In the genomic region with DNA sequence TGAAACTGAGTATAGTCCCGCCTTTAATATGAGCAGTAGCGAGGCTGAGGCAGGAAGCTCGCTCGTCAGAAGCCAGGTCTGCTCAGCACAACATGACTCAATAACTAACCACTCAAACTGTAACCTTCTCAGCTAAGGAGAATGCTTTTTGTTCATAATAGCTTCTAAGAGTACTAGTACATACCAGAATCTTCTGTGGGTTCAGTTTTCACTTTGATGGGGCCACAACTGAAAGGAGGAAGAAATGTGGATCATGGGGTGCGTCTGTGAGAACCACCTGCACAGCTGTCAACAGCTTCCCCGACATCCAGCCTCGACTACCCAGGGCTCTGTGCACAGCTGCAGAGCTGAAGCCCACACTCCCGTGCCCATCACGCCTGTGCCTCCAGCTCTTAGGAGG, we compare ENCODE assay signal across 16 mouse cellular contexts. TPM values are rescaled to one million over a fixed set of nuclear protein-coding genes. Genes with fewer than 3 reads are reported as not detected.
DNase-seq lines count a peak whose midpoint lies in the region; ATAC-seq lines count a peak whose summit lies in the region.
"Had no signal": no experiment of that assay in that cellular context is flagged by ENCODE, and none has a peak within 500 bp of the region (broad histone marks: within the 10 kb centered on the region; RNA-seq: fewer than 3 reads in every experiment).

No protein-coding gene starts in this region.

- intact Hi-C loops in gastrocnemius, postnatal 36 days (cut with DNase I): no loop called here

- peak; percentile 11 for DNase-seq in gastrocnemius, postnatal 25 days
- DNase-seq in gastrocnemius, postnatal 36 days: no peak
- DNase-seq in CD4-positive helper T cell, adult 2 months (ENCODE audit: low read depth, low spot score): peak; percentile 91
- DNase-seq in thymus, postnatal 14 days: peak; percentile 88
- no peak for DNase-seq in adrenal gland, adult 8-10 months
- DNase-seq in adrenal gland, postnatal 36 days: no peak
- DNase-seq: cerebellum, adult 9-10 months; gastrocnemius, postnatal 14 days; kidney, postnatal 4 days; liver; liver, postnatal 0 days; lung, postnatal 36 days had no signal

- ATAC-seq in megakaryocyte, adult 5-6 weeks (ENCODE audit: poor library complexity, severe bottlenecking): peak; percentile 24; the same call in 1 of the 2 replicates
- no peak for ATAC-seq in erythroid progenitor cell, adult 5-6 weeks (replicated peaks; ENCODE audit: low FRiP score, poor library complexity, severe bottlenecking)
- ATAC-seq: hindbrain, postnatal 0 days; liver, postnatal 0 days; Patski had no signal

RNA-seq across cellular contexts. Expression of a gene that starts 32.0 kb away (rescaled TPM):
- 100 to 1,000 TPM; 102 to 106 TPM for total RNA-seq in gastrocnemius, postnatal 25 days (2021)
- 10 to 100 TPM; 95.3 to 98.5 TPM for total RNA-seq in gastrocnemius, postnatal 36 days (2021)
- 24.8 and 31.2 TPM in 2 replicates for total RNA-seq in megakaryocyte, adult 5-6 weeks (2015)
- 15.5 and 23.6 TPM in 2 replicates for total RNA-seq in megakaryocyte, adult 5-6 weeks (2017)
- 100 to 1,000 TPM; 215 to 303 (median 258) TPM for total RNA-seq in adrenal gland, adult 8-10 months (2022)
- 100 to 1,000 TPM; 230 to 239 TPM for total RNA-seq in adrenal gland, postnatal 36 days (2021)
- total RNA-seq in erythroid progenitor cell, adult 5-6 weeks (2015; ENCODE audit: low replicate concordance): 20.2 and 37.3 TPM in 2 replicates
- 21.2 and 37.5 TPM in 2 replicates for total RNA-seq in erythroid progenitor cell, adult 5-6 weeks (2017; ENCODE audit: low replicate concordance)

RNA-seq across cellular contexts. Expression of a gene that starts 53.2 kb away (rescaled TPM):
- 1 to 10 TPM; 1.8 to 2.2 TPM for total RNA-seq in gastrocnemius, postnatal 25 days (2021)
- total RNA-seq in gastrocnemius, postnatal 36 days (2021): 1 to 10 TPM; 1.9 to 2.5 TPM
- 284 and 306 TPM in 2 replicates for total RNA-seq in megakaryocyte, adult 5-6 weeks (2015)
- total RNA-seq in megakaryocyte, adult 5-6 weeks (2017): 339 and 371 TPM in 2 replicates
- 10 to 100 TPM in 1 of 4 experiments, 1 to 10 TPM in 3; 6.7 to 10.7 (median 8.3) TPM for total RNA-seq in adrenal gland, adult 8-10 months (2022)
- total RNA-seq in adrenal gland, postnatal 36 days (2021): 1 to 10 TPM; 5.2 to 9.7 TPM
- total RNA-seq in erythroid progenitor cell, adult 5-6 weeks (2015; ENCODE audit: low replicate concordance): 44.0 and 44.4 TPM in 2 replicates
- total RNA-seq in erythroid progenitor cell, adult 5-6 weeks (2017; ENCODE audit: low replicate concordance): 23.7 and 42.1 TPM in 2 replicates

Comparison
In these comparisons a context has a peak if more than half of its experiments do, and no peak if none do; other contexts are left out.
1. DNase-seq: peak in gastrocnemius, postnatal 25 days (single experiment), CD4-positive helper T cell, adult 2 months (single experiment) and thymus, postnatal 14 days (single experiment); none in gastrocnemius, postnatal 36 days (0 of 2), adrenal gland, adult 8-10 months (single experiment) and adrenal gland, postnatal 36 days (0 of 2).
2. RNA of a gene that starts 53.2 kb away (total RNA-seq): 284 to 371 TPM in megakaryocyte, adult 5-6 weeks; 23.7 to 44.4 TPM in erythroid progenitor cell, adult 5-6 weeks, 5.2 to 9.7 TPM in adrenal gland, postnatal 36 days, 6.7 to 10.7 TPM in adrenal gland, adult 8-10 months, 1.9 to 2.5 TPM in gastrocnemius, postnatal 36 days and 1.8 to 2.2 TPM in gastrocnemius, postnatal 25 days; every median in the first group is over 4 times any median in the second.